Mouse (Mus musculus) embryo, embryonic 10.5 days (tissue): ENCODE results near the gene Tbc1d30.

ENCODE experiments used
- DNase-seq: peaks from one replicate; pipeline ENCODE4 v3.0.0-alpha.2; 2015; ENCODE audit warnings: low spot score

The Tbc1d30 gene

GRCm38 (mm10) chr10:121313049-121313448 is 38.0 kb downstream of the Tbc1d30 start:
- DNase-seq: no peak

- peak; percentile 72 for DNase-seq
Measured at GRCm38 (mm10) chr10:121310511-121311221, 40.4 kb downstream of the Tbc1d30 start.

GRCm38 (mm10) chr10:121309801-121310510 is 41.1 kb downstream of the Tbc1d30 start:
- peak; percentile 24 for DNase-seq

GRCm38 (mm10) chr10:121309123-121309655 is 41.9 kb downstream of the Tbc1d30 start:
- DNase-seq: peak; percentile 73

GRCm38 (mm10) chr10:121305441-121305840 is 45.6 kb downstream of the Tbc1d30 start:
- DNase-seq: peak; percentile 70

- DNase-seq: no peak
Measured at GRCm38 (mm10) chr10:121303559-121303958, 47.5 kb downstream of the Tbc1d30 start.

GRCm38 (mm10) chr10:121301868-121302267 is 49.2 kb downstream of the Tbc1d30 start:
- DNase-seq: no peak

GRCm38 (mm10) chr10:121300659-121301058 is 50.4 kb downstream of the Tbc1d30 start:
- no peak for DNase-seq

GRCm38 (mm10) chr10:121297054-121297701 is 53.9 kb downstream of the Tbc1d30 start:
- DNase-seq: peak; percentile 78

- no peak for DNase-seq
Measured at GRCm38 (mm10) chr10:121294471-121294870, 56.6 kb downstream of the Tbc1d30 start.

- no peak for DNase-seq
Measured at GRCm38 (mm10) chr10:121293829-121294228, 57.2 kb downstream of the Tbc1d30 start.

GRCm38 (mm10) chr10:121291272-121291917 is 59.7 kb downstream of the Tbc1d30 start:
- DNase-seq: no peak

GRCm38 (mm10) chr10:121290682-121291078 is 60.4 kb downstream of the Tbc1d30 start:
- DNase-seq: no peak

- no peak for DNase-seq
Measured at GRCm38 (mm10) chr10:121289970-121290681, 61.0 kb downstream of the Tbc1d30 start.

- no peak for DNase-seq
Measured at GRCm38 (mm10) chr10:121282926-121283325, 68.2 kb downstream of the Tbc1d30 start.

GRCm38 (mm10) chr10:121282436-121282835 is 68.6 kb downstream of the Tbc1d30 start:
- no peak for DNase-seq

- DNase-seq: no peak
Measured at GRCm38 (mm10) chr10:121280943-121281342, 70.1 kb downstream of the Tbc1d30 start.

GRCm38 (mm10) chr10:121277022-121277471 is 74.0 kb downstream of the Tbc1d30 start:
- DNase-seq: no peak

GRCm38 (mm10) chr10:121274964-121275363 is 76.1 kb downstream of the Tbc1d30 start:
- DNase-seq: no peak

- DNase-seq: no peak
Measured at GRCm38 (mm10) chr10:121271002-121271401, 80.1 kb downstream of the Tbc1d30 start.

- no peak for DNase-seq
Measured at GRCm38 (mm10) chr10:121268771-121269170, 82.3 kb downstream of the Tbc1d30 start.
